11 mouse cellular contexts compared by ENCODE assay signal in the genomic region with DNA sequence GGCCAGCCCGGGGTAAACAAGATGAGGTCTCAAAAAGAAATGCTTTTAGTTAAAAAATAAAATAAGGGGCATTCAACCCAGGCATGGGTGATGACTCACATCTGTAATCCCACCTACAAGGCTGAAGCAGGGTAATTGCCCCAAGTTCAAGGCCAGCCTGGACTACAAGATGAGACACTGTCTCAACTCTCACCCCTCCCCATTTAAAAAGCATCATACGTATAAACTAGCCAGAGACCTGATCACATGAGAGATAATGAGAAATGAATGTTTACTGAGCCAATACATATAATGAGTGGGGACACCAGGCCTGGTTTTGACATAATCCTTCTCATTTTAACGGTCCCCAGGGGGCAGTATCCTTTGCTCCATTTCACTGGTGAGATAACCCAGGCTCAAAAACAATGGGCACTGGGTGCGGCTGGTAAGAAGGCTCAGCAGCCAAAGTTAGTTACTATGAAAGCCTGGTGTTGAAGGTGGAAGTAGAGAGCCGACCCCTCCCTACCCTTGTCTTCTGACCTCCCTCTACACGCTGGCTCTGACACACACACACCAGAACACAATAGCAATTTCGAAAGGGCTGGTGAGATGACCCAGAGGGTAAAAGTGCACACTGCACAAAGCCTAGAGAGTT. TPM values are rescaled to one million over a fixed set of nuclear protein-coding genes. Genes with fewer than 3 reads are reported as not detected.
DNase-seq lines count a peak whose midpoint lies in the region; ATAC-seq and TF ChIP-seq lines count a peak whose summit lies in the region.
"Had no signal": no experiment of that assay in that cellular context is flagged by ENCODE, and none has a peak within 500 bp of the region (broad histone marks: within the 10 kb centered on the region; RNA-seq: fewer than 3 reads in every experiment).

No protein-coding gene starts in this region.

- H3K27ac ChIP-seq in left cerebral cortex, adult 2 months = no peak overlapping the region
- peak overlapping the region; percentile 17; the same call in 1 of the 2 replicates for H3K27ac ChIP-seq in ES-E14 (ENCODE audit: insufficient read depth, low read depth, low read length, poor library complexity, severe bottlenecking)
- H3K27ac ChIP-seq in intestine, embryonic 16.5 days (ENCODE audit: low read length) = no peak overlapping the region
- H3K27ac ChIP-seq: heart, embryonic 15.5 days; neural tube, embryonic 13.5 days had no signal

- TF ChIP-seq CTCF in left cerebral cortex, adult 2 months (IDR thresholded peaks at IDR 0.05) = peak; percentile 20

- no peak for DNase-seq in left cerebral cortex, adult 2 months (ENCODE audit: extremely low spot score in 1 of 2, low spot score in 2 of 2)
- DNase-seq in left cerebral cortex, adult 18-20 months (ENCODE audit: low spot score in 2 of 2) = no peak
- DNase-seq in ES-E14 (ENCODE audit: low read depth, low spot score) = no peak
- peak; percentile 19 for DNase-seq in c-Kit-positive CD71-negative TER-119-negative erythroid progenitor cells, embryonic 14.5 days (ENCODE audit: low read depth)
- peak; percentile 36 to 40 for DNase-seq in lung, postnatal 4 days
- no peak for DNase-seq in urinary bladder, postnatal 25 days (ENCODE audit: low spot score)
- no peak for DNase-seq in testis, postnatal 14 days (ENCODE audit: low spot score)

- no peak overlapping the region for H3K4me3 ChIP-seq in left cerebral cortex, adult 2 months
- no peak overlapping the region for H3K4me3 ChIP-seq in ES-E14 (ENCODE audit: insufficient read depth in 1 of 2, low read depth in 1 of 2, low read length in 2 of 2, poor library complexity in 1 of 2, severe bottlenecking in 1 of 2)
- no peak overlapping the region for H3K4me3 ChIP-seq in intestine, embryonic 16.5 days (ENCODE audit: low read length)
- H3K4me3 ChIP-seq: heart, embryonic 15.5 days; limb, embryonic 15.5 days; neural tube, embryonic 13.5 days had no signal

- H3K4me2 ChIP-seq in intestine, embryonic 16.5 days (ENCODE audit: low read depth, low read length) = no peak overlapping the region
- H3K4me2 ChIP-seq: heart, embryonic 15.5 days; limb, embryonic 15.5 days; neural tube, embryonic 13.5 days had no signal

- H3K9me3 ChIP-seq in ES-E14 (ENCODE audit: control insufficient read depth, insufficient read depth, low read depth, low read length) = no peaks in the 10 kb centered on the region
- H3K9me3 ChIP-seq in intestine, embryonic 16.5 days (ENCODE audit: control insufficient read depth, low read length) = no peaks in the 10 kb centered on the region
- H3K9me3 ChIP-seq: heart, embryonic 15.5 days; limb, embryonic 15.5 days; neural tube, embryonic 13.5 days had no signal

- WGBS in intestine, embryonic 16.5 days = 70% methylated on average over 7 of the region's 7 CpGs

- intact Hi-C loops in left cerebral cortex, adult 2 months (cut with DNase I) = no loop called here

- no peak overlapping the region for H3K9ac ChIP-seq in ES-E14 (ENCODE audit: insufficient read depth, low read depth, low read length, poor library complexity, severe bottlenecking)
- no peak overlapping the region for H3K9ac ChIP-seq in intestine, embryonic 16.5 days (ENCODE audit: low read depth, low read length)
- H3K9ac ChIP-seq: heart, embryonic 15.5 days; limb, embryonic 15.5 days; neural tube, embryonic 13.5 days had no signal

- H3K36me3 ChIP-seq in ES-E14 (ENCODE audit: control insufficient read depth, insufficient read depth, low read length, poor library complexity, severe bottlenecking) = no peaks in the 10 kb centered on the region
- H3K36me3 ChIP-seq in intestine, embryonic 16.5 days (ENCODE audit: control insufficient read depth, insufficient read depth, low read length) = no peaks in the 10 kb centered on the region
- H3K36me3 ChIP-seq: limb, embryonic 15.5 days; neural tube, embryonic 13.5 days had no signal

- peaks cover 10 to 50% of the 10 kb centered on the region in 2 experiments for H3K4me1 ChIP-seq in ES-E14 (ENCODE audit: control insufficient read depth in 2 of 2, insufficient read depth in 2 of 2, low read length in 2 of 2, poor library complexity in 1 of 2)
- no peaks in the 10 kb centered on the region for H3K4me1 ChIP-seq in intestine, embryonic 16.5 days (ENCODE audit: control insufficient read depth, insufficient read depth, low read length)

- no peak for ATAC-seq in intestine, embryonic 16.5 days

- in situ Hi-C loops in ES-E14 (cut with MboI; ENCODE audit: low sequenced_read_pairs in 2 of 2, unreplicated experiment in 2 of 2) = no loop called here

- H3K27me3 ChIP-seq in intestine, embryonic 16.5 days (replicated peaks; ENCODE audit: control insufficient read depth, insufficient read depth, low read length) = peaks cover 3% of the 10 kb centered on the region; the same call in 1 of the 2 replicates
- H3K27me3 ChIP-seq: heart, embryonic 15.5 days had no signal

TF ChIP-seq in ES-E14, 5 proteins besides CTCF, POLR2A, EP300 and RAD21:
- TF ChIP-seq ZNF384 (IDR thresholded peaks at IDR 0.05; ENCODE audit: low read depth, low read length) (no peak), ZC3H11A (IDR thresholded peaks at IDR 0.05; ENCODE audit: borderline replicate concordance, low read depth, low read length) (no peak), CHD2 (IDR thresholded peaks at IDR 0.05; ENCODE audit: low read depth, low read length) (no peak), MAFK (IDR thresholded peaks at IDR 0.05; ENCODE audit: insufficient read depth, low read depth, low read length) (no peak), HCFC1 (IDR thresholded peaks at IDR 0.05; ENCODE audit: borderline replicate concordance, insufficient read depth, low read length) (no peak)

RNA-seq across cellular contexts. Expression of a gene that starts 8.9 kb away (rescaled TPM):
- total RNA-seq in left cerebral cortex, adult 2 months (2021) = 100 to 1,000 TPM; 118 to 134 TPM
- 100 to 1,000 TPM; 116 to 128 TPM for total RNA-seq in left cerebral cortex, adult 18-20 months (2021)
- 4.8 and 6.3 TPM in 2 replicates for total RNA-seq in ES-E14 (2012; rRNA removed)
- polyA plus RNA-seq in intestine, embryonic 16.5 days (2015; fragmentation: Nextera tagmentation; extraction: Ambion mirVana) = 0.13 and 0.18 TPM in 2 replicates

Comparison
In these comparisons a context has a peak if more than half of its experiments do, and no peak if none do; other contexts are left out.
1. DNase-seq: peak in c-Kit-positive CD71-negative TER-119-negative erythroid progenitor cells, embryonic 14.5 days (single experiment) and lung, postnatal 4 days (2 of 2); none in left cerebral cortex, adult 2 months (0 of 2), left cerebral cortex, adult 18-20 months (0 of 2), ES-E14 (single experiment), urinary bladder, postnatal 25 days (single experiment) and testis, postnatal 14 days (single experiment).
2. RNA of a gene that starts 8.9 kb away (total RNA-seq): 118 to 134 TPM in left cerebral cortex, adult 2 months and 116 to 128 TPM in left cerebral cortex, adult 18-20 months; 4.8 to 6.3 TPM in ES-E14; every median in the first group is over 10 times any median in the second.